Mouse (Mus musculus): ENCODE data around the gene Pik3ap1. TPM values are rescaled to one million over a fixed set of nuclear protein-coding genes. Genes with fewer than 3 reads are reported as not detected.

The Pik3ap1 gene
- polyA plus RNA-seq, 1 experiment from 2014 or later, result 5.7 TPM

DNA sequence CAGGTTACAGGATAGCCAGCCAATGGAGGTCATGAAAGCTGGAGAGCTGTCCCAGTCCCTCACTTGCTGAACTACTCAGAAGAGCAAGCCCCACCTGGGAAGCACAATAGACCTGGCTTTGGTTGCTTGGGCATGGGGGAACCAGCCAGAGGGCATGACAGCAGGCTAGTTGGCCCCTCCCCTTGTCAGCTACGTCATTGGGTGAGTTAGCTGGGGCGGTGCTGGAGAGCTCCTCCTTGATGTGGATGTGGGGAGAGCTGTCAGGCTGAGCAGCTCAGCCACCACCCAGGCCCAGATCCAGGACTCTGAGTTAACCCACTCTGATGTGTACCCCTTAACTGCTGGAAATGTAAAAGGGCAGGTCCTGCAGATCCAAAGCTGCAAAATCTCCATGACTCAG, 24.4 kb downstream of the Pik3ap1 start:
- H3K36me3 ChIP-seq (ENCODE audit: control insufficient read depth, insufficient read depth, low read length), result no peaks in the 10 kb centered on the region
- no peak overlapping the region for H3K4me3 ChIP-seq (ENCODE audit: low read length)
- H3K9me3 ChIP-seq (ENCODE audit: control insufficient read depth, low read length), result no peaks in the 10 kb centered on the region
- ATAC-seq, result no peak
- H3K27ac ChIP-seq (ENCODE audit: low read length), result no peak overlapping the region
- no peaks in the 10 kb centered on the region for H3K4me1 ChIP-seq (ENCODE audit: control insufficient read depth, insufficient read depth, low read length)
- H3K4me2 ChIP-seq (ENCODE audit: low read depth, low read length), result no peak overlapping the region
- WGBS, result 9% methylated on average over 2 of the region's 2 CpGs
- H3K9ac ChIP-seq (ENCODE audit: low read depth, low read length), result no peak overlapping the region
- no peaks in the 10 kb centered on the region for H3K27me3 ChIP-seq (replicated peaks; ENCODE audit: control insufficient read depth, insufficient read depth, low read length)

- Histone ChIP-seq H3K27me3 (replicated peaks; ENCODE audit: control insufficient read depth, insufficient read depth, low read length) (no peaks in the 10 kb centered on the region), H3K4me3 (ENCODE audit: low read length) (no peak overlapping the region), H3K36me3 (ENCODE audit: control insufficient read depth, insufficient read depth, low read length) (no peaks in the 10 kb centered on the region), H3K9me3 (ENCODE audit: control insufficient read depth, low read length) (no peaks in the 10 kb centered on the region), H3K9ac (ENCODE audit: low read depth, low read length) (no peak overlapping the region), H3K4me1 (ENCODE audit: control insufficient read depth, insufficient read depth, low read length) (no peaks in the 10 kb centered on the region), H3K27ac (ENCODE audit: low read length) (no peak overlapping the region), H3K4me2 (ENCODE audit: low read depth, low read length) (no peak overlapping the region)
- 84% methylated on average over 17 of the region's 17 CpGs for WGBS
- ATAC-seq, result no peak
Observed at GRCm38 (mm10) chr19:41354287-41354951, 30.5 kb downstream of the Pik3ap1 start.

- Histone ChIP-seq H3K4me2 (ENCODE audit: low read depth, low read length) (no peak overlapping the region), H3K27ac (ENCODE audit: low read length) (no peak overlapping the region), H3K9ac (ENCODE audit: low read depth, low read length) (no peak overlapping the region), H3K4me1 (ENCODE audit: control insufficient read depth, insufficient read depth, low read length) (peaks cover 14% of the 10 kb centered on the region; the same call in 1 of the 2 replicates), H3K4me3 (ENCODE audit: low read length) (no peak overlapping the region), H3K36me3 (ENCODE audit: control insufficient read depth, insufficient read depth, low read length) (no peaks in the 10 kb centered on the region), H3K9me3 (ENCODE audit: control insufficient read depth, low read length) (no peaks in the 10 kb centered on the region), H3K27me3 (replicated peaks; ENCODE audit: control insufficient read depth, insufficient read depth, low read length) (no peaks in the 10 kb centered on the region)
- WGBS, result 92% methylated on average over 3 of the region's 3 CpGs
- no peak for ATAC-seq
Observed at GRCm38 (mm10) chr19:41349624-41350023, 35.3 kb downstream of the Pik3ap1 start.

- no peaks in the 10 kb centered on the region for H3K36me3 ChIP-seq (ENCODE audit: control insufficient read depth, insufficient read depth, low read length)
- H3K27ac ChIP-seq (ENCODE audit: low read length), result no peak overlapping the region
- ATAC-seq, result no peak
- H3K4me2 ChIP-seq (ENCODE audit: low read depth, low read length), result no peak overlapping the region
- no peaks in the 10 kb centered on the region for H3K9me3 ChIP-seq (ENCODE audit: control insufficient read depth, low read length)
- H3K9ac ChIP-seq (ENCODE audit: low read depth, low read length), result no peak overlapping the region
- H3K4me1 ChIP-seq (ENCODE audit: control insufficient read depth, insufficient read depth, low read length), result peaks cover 14% of the 10 kb centered on the region; the same call in 1 of the 2 replicates
- 91% methylated on average over 3 of the region's 3 CpGs for WGBS
- no peak overlapping the region for H3K4me3 ChIP-seq (ENCODE audit: low read length)
- no peaks in the 10 kb centered on the region for H3K27me3 ChIP-seq (replicated peaks; ENCODE audit: control insufficient read depth, insufficient read depth, low read length)
Observed at GRCm38 (mm10) chr19:41348161-41348560, 36.7 kb downstream of the Pik3ap1 start.

DNA sequence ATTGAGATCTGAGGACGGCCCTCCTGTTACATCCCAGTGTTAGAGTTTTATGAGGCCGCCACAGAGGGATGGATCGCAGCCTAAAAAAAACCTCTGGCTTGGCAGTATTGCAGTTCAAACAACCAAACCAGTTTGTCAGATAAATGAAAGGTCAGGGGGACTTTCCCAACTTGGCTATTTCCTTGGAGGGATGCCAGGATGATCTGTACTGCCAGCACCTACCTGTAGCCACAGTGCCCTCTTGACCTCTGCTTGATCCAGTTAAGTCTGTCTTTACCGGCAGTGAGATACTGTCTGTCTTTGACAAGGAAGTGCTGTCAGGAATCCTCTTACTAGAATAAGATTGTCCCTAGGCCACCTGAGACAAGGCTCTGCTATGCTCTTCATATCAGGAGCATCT, 37.6 kb downstream of the Pik3ap1 start:
- no peaks in the 10 kb centered on the region for H3K9me3 ChIP-seq (ENCODE audit: control insufficient read depth, low read length)
- ATAC-seq, result 0 out of 2 replicates have a peak, but pooled peaks have one; percentile 37
- no peak overlapping the region for H3K4me3 ChIP-seq (ENCODE audit: low read length)
- H3K4me2 ChIP-seq (ENCODE audit: low read depth, low read length), result no peak overlapping the region
- no peaks in the 10 kb centered on the region for H3K36me3 ChIP-seq (ENCODE audit: control insufficient read depth, insufficient read depth, low read length)
- WGBS, result 53% methylated on average over 4 of the region's 4 CpGs
- peaks cover 14% of the 10 kb centered on the region; the same call in 1 of the 2 replicates for H3K4me1 ChIP-seq (ENCODE audit: control insufficient read depth, insufficient read depth, low read length)
- H3K27ac ChIP-seq (ENCODE audit: low read length), result no peak overlapping the region
- no peak overlapping the region for H3K9ac ChIP-seq (ENCODE audit: low read depth, low read length)
- no peaks in the 10 kb centered on the region for H3K27me3 ChIP-seq (replicated peaks; ENCODE audit: control insufficient read depth, insufficient read depth, low read length)

DNA sequence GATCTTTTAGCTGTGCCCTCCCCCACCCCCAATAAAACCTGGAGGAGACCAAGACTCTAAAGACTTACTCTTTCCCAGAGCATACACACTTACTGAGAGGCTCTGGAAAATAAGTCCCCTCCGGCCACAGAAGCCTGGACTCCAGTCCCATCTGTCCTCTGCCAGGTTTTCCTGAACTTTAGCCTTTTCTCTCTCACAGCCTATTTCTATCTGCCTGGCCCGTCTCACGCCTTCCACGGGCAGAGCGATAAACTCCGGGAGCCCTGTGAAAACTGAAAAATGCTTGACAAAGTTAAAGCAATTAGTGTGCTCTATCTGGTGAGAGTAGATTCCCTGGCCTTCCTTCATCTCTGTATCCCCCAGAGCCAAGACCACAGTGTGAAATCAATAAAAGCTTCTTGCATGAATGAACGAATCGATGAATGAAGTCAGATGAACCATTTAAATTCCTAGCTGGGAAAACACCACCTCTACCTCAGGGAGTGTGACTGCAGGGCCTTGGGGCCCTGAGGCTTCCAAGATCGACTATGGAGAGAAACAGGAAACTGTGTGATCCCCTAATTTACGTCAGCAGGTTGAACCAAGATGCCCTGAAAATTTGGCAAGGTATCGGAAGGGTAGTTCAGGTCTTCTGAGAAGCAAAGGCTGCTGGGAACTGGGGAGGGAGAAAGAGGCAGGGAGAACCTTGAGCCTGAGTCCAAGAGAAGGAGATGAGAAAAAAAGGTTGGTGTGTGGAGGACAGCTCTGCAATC, 38.6 kb downstream of the Pik3ap1 start:
- 0 out of 2 replicates have a peak overlapping the region, but pooled peaks have one; percentile 19 for H3K27ac ChIP-seq (ENCODE audit: low read length)
- H3K36me3 ChIP-seq (ENCODE audit: control insufficient read depth, insufficient read depth, low read length), result no peaks in the 10 kb centered on the region
- H3K4me3 ChIP-seq (ENCODE audit: low read length), result no peak overlapping the region
- no peak overlapping the region for H3K9ac ChIP-seq (ENCODE audit: low read depth, low read length)
- no peaks in the 10 kb centered on the region for H3K27me3 ChIP-seq (replicated peaks; ENCODE audit: control insufficient read depth, insufficient read depth, low read length)
- H3K9me3 ChIP-seq (ENCODE audit: control insufficient read depth, low read length), result no peaks in the 10 kb centered on the region
- peaks cover 14% of the 10 kb centered on the region; the same call in 1 of the 2 replicates for H3K4me1 ChIP-seq (ENCODE audit: control insufficient read depth, insufficient read depth, low read length)
- peak; percentile 57; the same call in 1 of the 2 replicates for ATAC-seq
- WGBS, result 58% methylated on average over 11 of the region's 11 CpGs
- no peak overlapping the region for H3K4me2 ChIP-seq (ENCODE audit: low read depth, low read length)

DNA sequence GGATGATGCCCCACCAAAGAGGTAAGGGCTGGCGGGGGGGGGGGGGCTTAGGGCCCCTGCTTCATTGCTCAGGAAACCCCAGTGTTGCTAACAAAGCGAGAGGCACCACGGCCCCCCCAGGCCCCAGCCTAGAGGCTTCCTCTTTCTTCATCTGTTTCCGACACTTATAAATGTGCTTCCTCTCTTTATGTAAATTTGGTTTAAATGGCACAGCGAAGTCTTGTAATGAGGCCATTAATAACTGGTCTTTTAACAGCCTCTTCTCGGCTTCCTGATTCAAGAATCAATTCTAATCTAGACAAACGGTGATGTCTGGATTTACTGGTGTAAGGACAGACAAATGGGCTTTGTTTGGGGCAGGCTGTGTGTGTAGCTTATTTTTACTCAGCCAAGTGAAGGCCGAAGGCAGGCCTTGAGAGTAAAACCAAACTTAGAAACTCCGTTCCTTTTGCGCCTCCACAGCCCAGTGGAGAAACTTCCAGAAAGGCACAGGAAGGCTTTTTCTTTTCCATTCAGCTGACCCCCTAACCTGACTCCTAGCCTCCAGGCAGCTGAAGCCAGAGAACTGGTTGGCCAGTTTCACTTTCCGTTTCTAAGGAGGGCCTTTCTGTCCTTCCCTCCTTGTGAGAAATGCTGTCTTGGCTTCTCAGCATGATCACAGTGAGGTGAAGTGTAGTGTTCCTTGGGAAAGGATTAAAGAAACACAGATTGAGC, 39.7 kb downstream of the Pik3ap1 start:
- H3K36me3 ChIP-seq (ENCODE audit: control insufficient read depth, insufficient read depth, low read length), result no peaks in the 10 kb centered on the region
- peak overlapping the region; percentile 21; the same call in 1 of the 2 replicates for H3K9ac ChIP-seq (ENCODE audit: low read depth, low read length)
- no peaks in the 10 kb centered on the region for H3K27me3 ChIP-seq (replicated peaks; ENCODE audit: control insufficient read depth, insufficient read depth, low read length)
- H3K4me2 ChIP-seq (ENCODE audit: low read depth, low read length), result peak overlapping the region; percentile 23; the same call in 1 of the 2 replicates
- 51% methylated on average over 11 of the region's 11 CpGs for WGBS
- peaks cover 14% of the 10 kb centered on the region; the same call in 1 of the 2 replicates for H3K4me1 ChIP-seq (ENCODE audit: control insufficient read depth, insufficient read depth, low read length)
- peak overlapping the region; percentile 56 for H3K27ac ChIP-seq (ENCODE audit: low read length)
- peak; percentile 60 for ATAC-seq
- no peak overlapping the region for H3K4me3 ChIP-seq (ENCODE audit: low read length)
- H3K9me3 ChIP-seq (ENCODE audit: control insufficient read depth, low read length), result no peaks in the 10 kb centered on the region

- Histone ChIP-seq H3K9ac (ENCODE audit: low read depth, low read length) (0 out of 2 replicates have a peak overlapping the region, but pooled peaks have one; percentile 21), H3K4me2 (ENCODE audit: low read depth, low read length) (no peak overlapping the region), H3K27ac (ENCODE audit: low read length) (peak overlapping the region; percentile 15; the same call in 1 of the 2 replicates), H3K9me3 (ENCODE audit: control insufficient read depth, low read length) (no peaks in the 10 kb centered on the region), H3K36me3 (ENCODE audit: control insufficient read depth, insufficient read depth, low read length) (no peaks in the 10 kb centered on the region), H3K4me1 (ENCODE audit: control insufficient read depth, insufficient read depth, low read length) (peaks cover 14% of the 10 kb centered on the region; the same call in 1 of the 2 replicates), H3K27me3 (replicated peaks; ENCODE audit: control insufficient read depth, insufficient read depth, low read length) (no peaks in the 10 kb centered on the region), H3K4me3 (ENCODE audit: low read length) (no peak overlapping the region)
- ATAC-seq, result no peak
- 72% methylated on average over 8 of the region's 8 CpGs for WGBS
Observed at GRCm38 (mm10) chr19:41344666-41345027, 40.3 kb downstream of the Pik3ap1 start.

DNA sequence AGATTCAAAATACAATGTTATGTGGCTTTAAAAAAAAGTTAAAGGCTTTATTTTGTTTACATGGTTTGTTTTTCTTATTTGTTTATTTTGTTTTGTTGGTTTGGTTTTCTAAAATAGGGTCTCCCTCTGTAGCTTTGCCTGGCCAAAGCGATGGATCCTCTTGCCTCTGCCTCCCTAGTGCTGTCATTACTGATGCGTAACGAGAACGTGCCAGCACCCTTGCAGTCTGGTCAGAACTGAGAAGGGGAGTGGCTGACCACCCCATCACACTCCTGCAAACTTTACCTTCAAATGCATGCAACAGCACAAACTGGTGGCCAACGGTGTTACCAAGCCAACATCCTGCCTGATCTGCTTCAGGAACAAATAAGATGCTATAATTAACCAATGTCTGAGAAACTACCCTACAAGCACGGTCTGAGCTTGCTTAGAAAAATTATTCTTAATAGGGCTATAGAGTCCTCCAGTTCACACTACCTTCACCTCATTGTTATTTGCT, 42.3 kb downstream of the Pik3ap1 start:
- Histone ChIP-seq H3K36me3 (ENCODE audit: control insufficient read depth, insufficient read depth, low read length) (no peaks in the 10 kb centered on the region), H3K9ac (ENCODE audit: low read depth, low read length) (no peak overlapping the region), H3K4me2 (ENCODE audit: low read depth, low read length) (no peak overlapping the region), H3K4me1 (ENCODE audit: control insufficient read depth, insufficient read depth, low read length) (peaks cover 14% of the 10 kb centered on the region; the same call in 1 of the 2 replicates), H3K27me3 (replicated peaks; ENCODE audit: control insufficient read depth, insufficient read depth, low read length) (no peaks in the 10 kb centered on the region), H3K4me3 (ENCODE audit: low read length) (no peak overlapping the region), H3K9me3 (ENCODE audit: control insufficient read depth, low read length) (no peaks in the 10 kb centered on the region), H3K27ac (ENCODE audit: low read length) (no peak overlapping the region)
- no peak for ATAC-seq
- 82% methylated on average over 6 of the region's 6 CpGs for WGBS

All from intestine, embryonic 16.5 days (tissue).